Mouse (Mus musculus) MEL (cell line): Measurements from ENCODE around the gene Pard3b.

Source experiments
- CTCF ChIP-seq, 3 experiments: IDR thresholded peaks in 2 of 3; conservative IDR thresholded peaks in 1 of 3; 2 replicates each; pipeline ENCODE4 v1.5.1; 2011 to 2012; ENCODE audit warnings: low read length in 3 of 3, low read depth in 2 of 3, mild to moderate bottlenecking in 2 of 3, improper control_type of control experiment in 1 of 3, inconsistent platforms in 1 of 3, mixed read lengths in 1 of 3, moderate library complexity in 1 of 3; ENCODE audit not compliant: control insufficient read depth in 1 of 3, insufficient read depth in 1 of 3, poor library complexity in 1 of 3, severe bottlenecking in 1 of 3
- EP300 ChIP-seq, 2 experiments: IDR thresholded peaks; 2 replicates each; pipeline ENCODE4 v1.6.1; 2011; ENCODE audit warnings: improper control_type of control experiment in 2 of 2, low read length in 2 of 2, low read depth in 1 of 2, mild to moderate bottlenecking in 1 of 2
- HCFC1 ChIP-seq: IDR thresholded peaks from 2 replicates; pipeline ENCODE4 v1.6.1; 2012; ENCODE audit warnings: low read depth, mild to moderate bottlenecking, inconsistent platforms, low read length, improper control_type of control experiment, moderate library complexity
- MAFK ChIP-seq: IDR thresholded peaks from 2 replicates; pipeline ENCODE4 v1.6.1; 2011; ENCODE audit warnings: low read depth, mild to moderate bottlenecking, low read length, improper control_type of control experiment, borderline replicate concordance
- MAZ ChIP-seq: IDR thresholded peaks from 2 replicates; pipeline ENCODE4 v1.6.1; 2012; ENCODE audit warnings: low read depth, mild to moderate bottlenecking, inconsistent platforms, low read length, improper control_type of control experiment
- POLR2A ChIP-seq, 2 experiments: IDR thresholded peaks; 2 replicates each; pipeline ENCODE4 v1.6.1; 2011 to 2012; ENCODE audit warnings: low read length in 2 of 2, mild to moderate bottlenecking in 2 of 2, control low read depth in 1 of 2, improper control_type of control experiment in 1 of 2, low read depth in 1 of 2, moderate library complexity in 1 of 2; ENCODE audit not compliant: control insufficient read depth in 1 of 2, insufficient read depth in 1 of 2, poor library complexity in 1 of 2
- POLR2AphosphoS5 ChIP-seq: IDR thresholded peaks from 2 replicates; pipeline ENCODE4 v1.6.1; 2012; ENCODE audit warnings: low read depth, borderline replicate concordance, mild to moderate bottlenecking, inconsistent platforms, low read length, moderate library complexity, mixed read lengths
- ZKSCAN1 ChIP-seq: IDR thresholded peaks from 2 replicates; pipeline ENCODE4 v1.6.1; 2012; ENCODE audit warnings: low read depth, mild to moderate bottlenecking, inconsistent platforms, low read length, improper control_type of control experiment, moderate library complexity

DNA sequence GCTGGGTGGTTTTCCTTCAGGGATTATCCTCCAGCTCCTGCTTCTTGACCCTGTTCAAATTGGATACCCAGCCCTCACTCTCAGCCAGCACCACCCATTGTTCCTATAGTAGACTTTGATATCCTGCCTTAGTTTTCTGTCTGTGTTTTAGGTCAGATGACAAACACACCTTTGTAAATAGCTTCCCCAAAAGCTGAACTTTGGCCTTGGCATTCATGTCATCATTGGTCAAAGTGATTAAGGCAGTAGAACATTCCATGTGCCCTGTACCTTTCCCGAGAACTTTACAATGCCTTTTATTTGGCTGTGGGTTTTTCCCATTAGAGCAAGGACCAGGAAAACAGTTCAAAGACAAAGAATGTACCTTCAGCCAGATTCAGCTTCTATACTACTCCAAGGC is 18.0 kb upstream of the Pard3b start:
- TF ChIP-seq HCFC1 (no peak), EP300 (IDR thresholded peaks at IDR 0.05; ENCODE audit: low read depth in 1 of 2, low read length in 2 of 2) (no peak), POLR2A (IDR thresholded peaks at IDR 0.05; ENCODE audit: control insufficient read depth in 1 of 2, insufficient read depth in 1 of 2, low read depth in 1 of 2, low read length in 2 of 2, poor library complexity in 1 of 2) (no peak), CTCF (IDR thresholded peaks at IDR 0.05 in 2 of 3, conservative IDR thresholded peaks at IDR 0.05 in 1 of 3; ENCODE audit: control insufficient read depth in 1 of 3, insufficient read depth in 1 of 3, low read depth in 2 of 3, low read length in 3 of 3, poor library complexity in 1 of 3, severe bottlenecking in 1 of 3) (no peak), MAZ (no peak), MAFK (no peak), ZKSCAN1 (no peak), POLR2AphosphoS5 (no peak)
